Mouse (Mus musculus) MEL (cell line): ENCODE measurements around the gene Tpbgl. TPM values are rescaled to one million over a fixed set of nuclear protein-coding genes. Genes with fewer than 3 reads are reported as not detected.

ENCODE experiments used
- DNase-seq: peaks from one replicate; pipeline ENCODE4 v3.0.0; 2011; ENCODE audit warnings: low read depth, low spot score
- H3K27ac ChIP-seq: 2 replicates; pipeline ENCODE4 v1.5.1; 2012; ENCODE audit warnings: low read depth, mild to moderate bottlenecking, control low read depth, low read length, moderate library complexity; ENCODE audit not compliant: control insufficient read depth
- H3K27me3 ChIP-seq, 2 experiments: fragments of 150-350 bp in 1 of 2; sonication (generic) in 1 of 2; 2 replicates each; pipeline ENCODE4 v1.6.1; 2012; ENCODE audit warnings: low read length in 2 of 2, mild to moderate bottlenecking in 2 of 2, improper control_type of control experiment in 1 of 2, moderate library complexity in 1 of 2; ENCODE audit not compliant: insufficient read depth in 2 of 2, control insufficient read depth in 1 of 2
- H3K36me3 ChIP-seq, 2 experiments: 2 replicates each; pipeline ENCODE4 v1.6.1; 2012 to 2014; ENCODE audit warnings: low read length in 2 of 2, improper control_type of control experiment in 1 of 2, inconsistent platforms in 1 of 2, mild to moderate bottlenecking in 1 of 2; ENCODE audit not compliant: insufficient read depth in 2 of 2, control insufficient read depth in 1 of 2
- H3K4me1 ChIP-seq, 2 experiments: fragments of 150-350 bp in 1 of 2; sonication (generic) in 1 of 2; 2 replicates each; pipeline ENCODE4 v1.6.1; 2012; ENCODE audit warnings: low read length in 2 of 2, improper control_type of control experiment in 1 of 2, mild to moderate bottlenecking in 1 of 2; ENCODE audit not compliant: insufficient read depth in 2 of 2, control insufficient read depth in 1 of 2
- H3K4me3 ChIP-seq, 2 experiments: fragments of 150-350 bp in 1 of 2; sonication (generic) in 1 of 2; 2 replicates each; pipeline ENCODE4 v1.5.1; 2012; ENCODE audit warnings: low read depth in 2 of 2, low read length in 2 of 2, mild to moderate bottlenecking in 2 of 2, moderate library complexity in 2 of 2, control low read depth in 1 of 2, improper control_type of control experiment in 1 of 2; ENCODE audit not compliant: control insufficient read depth in 1 of 2, insufficient read depth in 1 of 2
- H3K79me2 ChIP-seq: 2 replicates; pipeline ENCODE4 v1.6.1; 2012; ENCODE audit warnings: mild to moderate bottlenecking, low read length, moderate library complexity; ENCODE audit not compliant: control insufficient read depth, poor library complexity, insufficient read depth
- H3K9ac ChIP-seq: 2 replicates; pipeline ENCODE4 v1.6.1; 2012; ENCODE audit warnings: low read depth, mild to moderate bottlenecking, control low read depth, low read length, moderate library complexity; ENCODE audit not compliant: control insufficient read depth, poor library complexity, severe bottlenecking
- H3K9me3 ChIP-seq: fragments of 150-350 bp; sonication (generic); replicated peaks from 2 replicates; pipeline ENCODE4 v1.6.1; 2012; ENCODE audit warnings: mild to moderate bottlenecking, low read length, improper control_type of control experiment, moderate library complexity; ENCODE audit not compliant: insufficient read depth
- CHD1 ChIP-seq: IDR thresholded peaks from 2 replicates; pipeline ENCODE4 v1.6.1; 2012; ENCODE audit warnings: low read depth, mild to moderate bottlenecking, inconsistent platforms, low read length, improper control_type of control experiment
- CHD2 ChIP-seq: IDR thresholded peaks from 2 replicates; pipeline ENCODE4 v1.6.1; 2011; ENCODE audit warnings: low read length, improper control_type of control experiment
- CTCF ChIP-seq, 3 experiments: IDR thresholded peaks in 2 of 3; conservative IDR thresholded peaks in 1 of 3; 2 replicates each; pipeline ENCODE4 v1.5.1; 2011 to 2012; ENCODE audit warnings: low read length in 3 of 3, low read depth in 2 of 3, mild to moderate bottlenecking in 2 of 3, improper control_type of control experiment in 1 of 3, inconsistent platforms in 1 of 3, mixed read lengths in 1 of 3, moderate library complexity in 1 of 3; ENCODE audit not compliant: control insufficient read depth in 1 of 3, insufficient read depth in 1 of 3, poor library complexity in 1 of 3, severe bottlenecking in 1 of 3
- ETS1 ChIP-seq: IDR thresholded peaks from 2 replicates; pipeline ENCODE4 v1.6.1; 2012; ENCODE audit warnings: low read depth, mild to moderate bottlenecking, inconsistent platforms, low read length, improper control_type of control experiment, moderate library complexity
- GABPA ChIP-seq: IDR thresholded peaks from 2 replicates; pipeline ENCODE4 v1.6.1; 2012; ENCODE audit warnings: low read depth, mild to moderate bottlenecking, inconsistent platforms, low read length, improper control_type of control experiment, moderate library complexity
- JUND ChIP-seq: IDR thresholded peaks from 2 replicates; pipeline ENCODE4 v1.6.1; 2011; ENCODE audit warnings: low read depth, mild to moderate bottlenecking, improper control_type of control experiment, low read length
- KAT2A ChIP-seq: conservative IDR thresholded peaks from 2 replicates; pipeline ENCODE4 v1.6.1; 2012; ENCODE audit warnings: low read depth, low read length, improper control_type of control experiment, inconsistent platforms
- MAX ChIP-seq: IDR thresholded peaks from 2 replicates; pipeline ENCODE4 v1.6.1; 2011; ENCODE audit warnings: low read length, improper control_type of control experiment
- MYB ChIP-seq: IDR thresholded peaks from 2 replicates; pipeline ENCODE4 v1.6.1; 2011; ENCODE audit warnings: mild to moderate bottlenecking, low read depth, low read length, improper control_type of control experiment
- MYC ChIP-seq: IDR thresholded peaks from 2 replicates; pipeline ENCODE4 v1.6.1; 2011; ENCODE audit warnings: low read depth, mild to moderate bottlenecking, low read length, improper control_type of control experiment, moderate library complexity
- NELFE ChIP-seq: IDR thresholded peaks from 2 replicates; pipeline ENCODE4 v1.6.1; 2011; ENCODE audit warnings: low read depth, low read length, improper control_type of control experiment
- NRF1 ChIP-seq: IDR thresholded peaks from 2 replicates; pipeline ENCODE4 v1.6.1; 2014; ENCODE audit warnings: low read depth, mild to moderate bottlenecking, inconsistent platforms, low read length, improper control_type of control experiment, moderate library complexity; ENCODE audit not compliant: poor library complexity, insufficient read depth, severe bottlenecking
- POLR2A ChIP-seq, 2 experiments: IDR thresholded peaks; 2 replicates each; pipeline ENCODE4 v1.6.1; 2011 to 2012; ENCODE audit warnings: low read length in 2 of 2, mild to moderate bottlenecking in 2 of 2, control low read depth in 1 of 2, improper control_type of control experiment in 1 of 2, low read depth in 1 of 2, moderate library complexity in 1 of 2; ENCODE audit not compliant: control insufficient read depth in 1 of 2, insufficient read depth in 1 of 2, poor library complexity in 1 of 2
- POLR2AphosphoS2 ChIP-seq: IDR thresholded peaks from 2 replicates; pipeline ENCODE4 v1.6.1; 2011; ENCODE audit warnings: low read length, improper control_type of control experiment
- RAD21 ChIP-seq: IDR thresholded peaks from 2 replicates; pipeline ENCODE4 v1.6.1; 2011; ENCODE audit warnings: mild to moderate bottlenecking, low read depth, low read length, improper control_type of control experiment
- TCF12 ChIP-seq: IDR thresholded peaks from 2 replicates; pipeline ENCODE4 v1.6.1; 2014; ENCODE audit warnings: low read depth, mild to moderate bottlenecking, inconsistent platforms, low read length, improper control_type of control experiment, moderate library complexity
- ZMIZ1 ChIP-seq: IDR thresholded peaks from 2 replicates; pipeline ENCODE4 v1.6.1; 2012; ENCODE audit warnings: low read depth, mild to moderate bottlenecking, inconsistent platforms, low read length, improper control_type of control experiment, moderate library complexity
- polyA plus RNA-seq, 2 experiments: library from polyadenylated mRNA; stranded (reverse) in 1 of 2; unstranded in 1 of 2; fragments of >175 nt in 1 of 2; fragments of >200 nt in 1 of 2; gene quantifications; 2 replicates each; pipeline versions ENCODE4 v1.2.1 to v1.2.4; 2012; ENCODE audit warnings: low replicate concordance in 2 of 2, low read depth in 1 of 2; ENCODE audit not compliant: insufficient read length in 2 of 2, insufficient read depth in 1 of 2, missing spikeins in 1 of 2
- total RNA-seq: library from RNA; depleted of rRNA; stranded (reverse); fragments of 300-350 nt; gene quantifications from 2 replicates; pipeline ENCODE4 v1.2.3, GENCODE M21; 2012

Tpbgl gene
- total and polyA plus RNA-seq, 3 experiments, result not detected

GRCm38 (mm10) chr7:99668802-99669201 is 41.9 kb upstream of the Tpbgl start:
- DNase-seq, result no peak
- Histone ChIP-seq H3K4me3 (no peak overlapping the region), H3K27me3 (peaks cover 0 to 4% of the 10 kb centered on the region in 2 experiments; a peak in 1 of 4 replicates), H3K9me3 (no peaks in the 10 kb centered on the region), H3K79me2 (no peaks in the 10 kb centered on the region), H3K4me1 (peaks cover 0 to 14% of the 10 kb centered on the region in 2 experiments; a peak in 3 of 4 replicates), H3K36me3 (peaks cover 0 to 2% of the 10 kb centered on the region in 2 experiments; a peak in 2 of 4 replicates), H3K9ac (no peak overlapping the region), H3K27ac (no peak overlapping the region)
- TF ChIP-seq NELFE (no peak), KAT2A (no peak), JUND (no peak), NRF1 (no peak), TCF12 (no peak)

GRCm38 (mm10) chr7:99667096-99667495 is 40.2 kb upstream of the Tpbgl start:
- Histone ChIP-seq H3K9ac (no peak overlapping the region), H3K4me3 (no peak overlapping the region), H3K27ac (no peak overlapping the region), H3K9me3 (no peaks in the 10 kb centered on the region), H3K4me1 (peaks cover 0 to 8% of the 10 kb centered on the region in 2 experiments; a peak in 3 of 4 replicates), H3K79me2 (no peaks in the 10 kb centered on the region)
- no peak for DNase-seq
- no peak for TF ChIP-seq GABPA
- no peak for TF ChIP-seq MAX
- no peak for TF ChIP-seq CHD2
- TF ChIP-seq KAT2A, result no peak
- TF ChIP-seq ETS1, result no peak
- TF ChIP-seq MYB, result no peak
- TF ChIP-seq TCF12, result no peak
- TF ChIP-seq, all 39 proteins: peak for 0
- Histone ChIP-seq H3K27me3 (peaks cover 0 to 4% of the 10 kb centered on the region in 2 experiments; a peak in 1 of 4 replicates), H3K36me3 (peaks cover 0 to 2% of the 10 kb centered on the region in 2 experiments; a peak in 2 of 4 replicates)

GRCm38 (mm10) chr7:99665731-99666452 is 39.0 kb upstream of the Tpbgl start:
- TF ChIP-seq MAX (no peak), MYC (no peak), POLR2A (IDR thresholded peaks at IDR 0.05; ENCODE audit: control insufficient read depth in 1 of 2, insufficient read depth in 1 of 2, low read depth in 1 of 2, low read length in 2 of 2, poor library complexity in 1 of 2) (no peak), GABPA (no peak), CHD1 (no peak), MYB (no peak), CHD2 (no peak), POLR2AphosphoS2 (no peak), KAT2A (no peak), ZMIZ1 (no peak), RAD21 (no peak), CTCF (IDR thresholded peaks at IDR 0.05 in 2 of 3, conservative IDR thresholded peaks at IDR 0.05 in 1 of 3; ENCODE audit: control insufficient read depth in 1 of 3, insufficient read depth in 1 of 3, low read depth in 2 of 3, low read length in 3 of 3, poor library complexity in 1 of 3, severe bottlenecking in 1 of 3) (no peak)
- no peak for DNase-seq
- H3K9me3 ChIP-seq, result no peaks in the 10 kb centered on the region

More at GRCm38 (mm10) chr7:99665731-99666452, 39.0 kb upstream of the Tpbgl start:
- Histone ChIP-seq H3K79me2 (no peaks in the 10 kb centered on the region), H3K4me1 (no peaks in the 10 kb centered on the region), H3K27ac (no peak overlapping the region), H3K9ac (no peak overlapping the region), H3K4me3 (no peak overlapping the region), H3K27me3 (peaks cover 0 to 4% of the 10 kb centered on the region in 2 experiments; a peak in 1 of 4 replicates), H3K36me3 (no peaks in the 10 kb centered on the region)
